Mouse (Mus musculus): ENCODE measurements around the gene Otud7b. TPM values are rescaled to one million over a fixed set of nuclear protein-coding genes. Genes with fewer than 3 reads are reported as not detected.

Gene Otud7b
- 5.8 and 7.7 TPM in 2 replicates for polyA plus RNA-seq (2015; fragmentation: Nextera tagmentation; extraction: Ambion mirVana)

- Histone ChIP-seq H3K27ac (ENCODE audit: low read length) (peak within 1 kb of the TSS; percentile 89), H3K4me3 (ENCODE audit: low read depth, low read length) (peak within 1 kb of the TSS; percentile 98), H3K9me3 (replicated peaks; ENCODE audit: control insufficient read depth, low read length) (no peaks in the 10 kb centered on the region), H3K9ac (ENCODE audit: low read depth, low read length) (peak within 1 kb of the TSS; percentile 98), H3K4me2 (ENCODE audit: low read depth, low read length) (peak within 1 kb of the TSS; percentile 93), H3K27me3 (ENCODE audit: control insufficient read depth, insufficient read depth, low read depth, low read length) (no peaks in the 10 kb centered on the region), H3K36me3 (ENCODE audit: control insufficient read depth, insufficient read depth) (no peaks in the 10 kb centered on the region), H3K4me1 (ENCODE audit: control insufficient read depth, low read depth, low read length) (peaks cover 21% of the 10 kb centered on the region)
- peak; percentile 92 for ATAC-seq (ENCODE audit: low read depth)
- WGBS (ENCODE audit: insufficient replicate concordance) = under 1% methylated on average over 70 of the region's 84 CpGs
These were observed at the start of gene Otud7b for GRCm38 (mm10) chr3:96104261-96105065. Otud7b (plus strand) TSS chr3:96104527.

GRCm38 (mm10) chr3:96055294-96055693 lies 49.0 kb upstream of the Otud7b start:
- Histone ChIP-seq H3K9ac (ENCODE audit: low read depth, low read length) (no peak overlapping the region), H3K4me2 (ENCODE audit: low read depth, low read length) (no peak overlapping the region), H3K36me3 (ENCODE audit: control insufficient read depth, insufficient read depth) (no peaks in the 10 kb centered on the region), H3K27ac (ENCODE audit: low read length) (no peak overlapping the region), H3K27me3 (ENCODE audit: control insufficient read depth, insufficient read depth, low read depth, low read length) (no peaks in the 10 kb centered on the region), H3K4me1 (ENCODE audit: control insufficient read depth, low read depth, low read length) (peaks cover 12% of the 10 kb centered on the region), H3K9me3 (replicated peaks; ENCODE audit: control insufficient read depth, low read length) (no peaks in the 10 kb centered on the region), H3K4me3 (ENCODE audit: low read depth, low read length) (no peak overlapping the region)
- 70% methylated on average over 6 of the region's 6 CpGs for WGBS (ENCODE audit: insufficient replicate concordance)
- ATAC-seq (ENCODE audit: low read depth) = no peak

- Histone ChIP-seq H3K27ac (ENCODE audit: low read length) (no peak overlapping the region), H3K9ac (ENCODE audit: low read depth, low read length) (no peak overlapping the region), H3K4me3 (ENCODE audit: low read depth, low read length) (no peak overlapping the region), H3K4me2 (ENCODE audit: low read depth, low read length) (no peak overlapping the region), H3K36me3 (ENCODE audit: control insufficient read depth, insufficient read depth) (no peaks in the 10 kb centered on the region), H3K9me3 (replicated peaks; ENCODE audit: control insufficient read depth, low read length) (no peaks in the 10 kb centered on the region), H3K4me1 (ENCODE audit: control insufficient read depth, low read depth, low read length) (peaks cover 12% of the 10 kb centered on the region), H3K27me3 (ENCODE audit: control insufficient read depth, insufficient read depth, low read depth, low read length) (no peaks in the 10 kb centered on the region)
- WGBS (ENCODE audit: insufficient replicate concordance) = 80% methylated on average over 4 of the region's 4 CpGs
- ATAC-seq (ENCODE audit: low read depth) = no peak
These were observed 48.3 kb upstream of the Otud7b start for GRCm38 (mm10) chr3:96056031-96056430.

GRCm38 (mm10) chr3:96057747-96058204 lies 46.6 kb upstream of the Otud7b start:
- Histone ChIP-seq H3K4me1 (ENCODE audit: control insufficient read depth, low read depth, low read length) (peaks cover 12% of the 10 kb centered on the region), H3K9me3 (replicated peaks; ENCODE audit: control insufficient read depth, low read length) (no peaks in the 10 kb centered on the region), H3K36me3 (ENCODE audit: control insufficient read depth, insufficient read depth) (no peaks in the 10 kb centered on the region), H3K27ac (ENCODE audit: low read length) (peak overlapping the region; percentile 81), H3K9ac (ENCODE audit: low read depth, low read length) (peak overlapping the region; percentile 80), H3K27me3 (ENCODE audit: control insufficient read depth, insufficient read depth, low read depth, low read length) (no peaks in the 10 kb centered on the region), H3K4me3 (ENCODE audit: low read depth, low read length) (peak overlapping the region; percentile 73), H3K4me2 (ENCODE audit: low read depth, low read length) (peak overlapping the region; percentile 76)
- ATAC-seq (ENCODE audit: low read depth) = peak; percentile 90
- under 1% methylated on average over 26 of the region's 26 CpGs for WGBS (ENCODE audit: insufficient replicate concordance)

- H3K4me3 ChIP-seq (ENCODE audit: low read depth, low read length) = peak within 1 kb of the TSS; percentile 73
- H3K4me1 ChIP-seq (ENCODE audit: control insufficient read depth, low read depth, low read length) = peaks cover 12% of the 10 kb centered on the region
- H3K27ac ChIP-seq (ENCODE audit: low read length) = peak within 1 kb of the TSS; percentile 81
- peak within 1 kb of the TSS; percentile 80 for H3K9ac ChIP-seq (ENCODE audit: low read depth, low read length)
- peak within 1 kb of the TSS; percentile 76 for H3K4me2 ChIP-seq (ENCODE audit: low read depth, low read length)
- H3K9me3 ChIP-seq (replicated peaks; ENCODE audit: control insufficient read depth, low read length) = no peaks in the 10 kb centered on the region
- peak; percentile 87 for ATAC-seq (ENCODE audit: low read depth)
- WGBS (ENCODE audit: insufficient replicate concordance) = 2% methylated on average over 18 of the region's 18 CpGs
- no peaks in the 10 kb centered on the region for H3K36me3 ChIP-seq (ENCODE audit: control insufficient read depth, insufficient read depth)
- H3K27me3 ChIP-seq (ENCODE audit: control insufficient read depth, insufficient read depth, low read depth, low read length) = no peaks in the 10 kb centered on the region
These were observed 46.0 kb upstream of the Otud7b start, which contains the start of gene Vps45 for GRCm38 (mm10) chr3:96058231-96058896. Vps45 (minus strand) TSS chr3:96058466.

GRCm38 (mm10) chr3:96060146-96060545 lies 44.2 kb upstream of the Otud7b start:
- Histone ChIP-seq H3K27me3 (ENCODE audit: control insufficient read depth, insufficient read depth, low read depth, low read length) (no peaks in the 10 kb centered on the region), H3K4me3 (ENCODE audit: low read depth, low read length) (no peak overlapping the region), H3K9me3 (replicated peaks; ENCODE audit: control insufficient read depth, low read length) (no peaks in the 10 kb centered on the region), H3K4me1 (ENCODE audit: control insufficient read depth, low read depth, low read length) (peaks cover 12% of the 10 kb centered on the region), H3K27ac (ENCODE audit: low read length) (no peak overlapping the region), H3K4me2 (ENCODE audit: low read depth, low read length) (no peak overlapping the region), H3K9ac (ENCODE audit: low read depth, low read length) (no peak overlapping the region), H3K36me3 (ENCODE audit: control insufficient read depth, insufficient read depth) (no peaks in the 10 kb centered on the region)
- 80% methylated on average over 1 of the region's 1 CpGs for WGBS (ENCODE audit: insufficient replicate concordance)
- ATAC-seq (ENCODE audit: low read depth) = no peak

- 58% methylated on average over 2 of the region's 2 CpGs for WGBS (ENCODE audit: insufficient replicate concordance)
- no peak overlapping the region for H3K4me3 ChIP-seq (ENCODE audit: low read depth, low read length)
- H3K27me3 ChIP-seq (ENCODE audit: control insufficient read depth, insufficient read depth, low read depth, low read length) = no peaks in the 10 kb centered on the region
- H3K9me3 ChIP-seq (replicated peaks; ENCODE audit: control insufficient read depth, low read length) = no peaks in the 10 kb centered on the region
- H3K9ac ChIP-seq (ENCODE audit: low read depth, low read length) = no peak overlapping the region
- H3K27ac ChIP-seq (ENCODE audit: low read length) = no peak overlapping the region
- H3K4me2 ChIP-seq (ENCODE audit: low read depth, low read length) = no peak overlapping the region
- ATAC-seq (ENCODE audit: low read depth) = no peak
- peaks cover 4% of the 10 kb centered on the region for H3K4me1 ChIP-seq (ENCODE audit: control insufficient read depth, low read depth, low read length)
- H3K36me3 ChIP-seq (ENCODE audit: control insufficient read depth, insufficient read depth) = no peaks in the 10 kb centered on the region
These were observed 41.0 kb upstream of the Otud7b start for GRCm38 (mm10) chr3:96063299-96063698.

GRCm38 (mm10) chr3:96064217-96064616 lies 40.1 kb upstream of the Otud7b start:
- Histone ChIP-seq H3K36me3 (ENCODE audit: control insufficient read depth, insufficient read depth) (no peaks in the 10 kb centered on the region), H3K4me3 (ENCODE audit: low read depth, low read length) (no peak overlapping the region), H3K4me1 (ENCODE audit: control insufficient read depth, low read depth, low read length) (no peaks in the 10 kb centered on the region), H3K27me3 (ENCODE audit: control insufficient read depth, insufficient read depth, low read depth, low read length) (no peaks in the 10 kb centered on the region), H3K4me2 (ENCODE audit: low read depth, low read length) (no peak overlapping the region), H3K27ac (ENCODE audit: low read length) (no peak overlapping the region), H3K9ac (ENCODE audit: low read depth, low read length) (no peak overlapping the region), H3K9me3 (replicated peaks; ENCODE audit: control insufficient read depth, low read length) (no peaks in the 10 kb centered on the region)
- 71% methylated on average over 3 of the region's 3 CpGs for WGBS (ENCODE audit: insufficient replicate concordance)
- ATAC-seq (ENCODE audit: low read depth) = no peak

- no peaks in the 10 kb centered on the region for H3K27me3 ChIP-seq (ENCODE audit: control insufficient read depth, insufficient read depth, low read depth, low read length)
- H3K36me3 ChIP-seq (ENCODE audit: control insufficient read depth, insufficient read depth) = no peaks in the 10 kb centered on the region
- H3K9ac ChIP-seq (ENCODE audit: low read depth, low read length) = no peak overlapping the region
- 43% methylated on average over 4 of the region's 4 CpGs for WGBS (ENCODE audit: insufficient replicate concordance)
- no peak overlapping the region for H3K4me3 ChIP-seq (ENCODE audit: low read depth, low read length)
- no peaks in the 10 kb centered on the region for H3K9me3 ChIP-seq (replicated peaks; ENCODE audit: control insufficient read depth, low read length)
- no peak overlapping the region for H3K4me2 ChIP-seq (ENCODE audit: low read depth, low read length)
- no peaks in the 10 kb centered on the region for H3K4me1 ChIP-seq (ENCODE audit: control insufficient read depth, low read depth, low read length)
- H3K27ac ChIP-seq (ENCODE audit: low read length) = no peak overlapping the region
- no peak for ATAC-seq (ENCODE audit: low read depth)
These were observed 39.2 kb upstream of the Otud7b start for GRCm38 (mm10) chr3:96065147-96065546.
